Mouse (Mus musculus) heart, postnatal 14 days (tissue): ENCODE data around the gene Rnf207. TPM values are rescaled to one million over a fixed set of nuclear protein-coding genes. Genes with fewer than 3 reads are reported as not detected.

Source experiments
- DNase-seq, 2 experiments: peaks; one replicate each; pipeline ENCODE4 v3.0.0; 2021 to 2022
- intact Hi-C: fragments of 180-260 bp; cut with DNase I; formaldehyde crosslinking; loops from one replicate; pipeline ENCODE4 v1.15.1; 2025
- total RNA-seq, 2 experiments: library from RNA; stranded (reverse); gene quantifications; 2 replicates each; pipeline ENCODE4 v1.2.3; 2021

Gene Rnf207
- total RNA-seq, 2 experiments from 2014 or later: 84.5 to 95.8 TPM

DNA sequence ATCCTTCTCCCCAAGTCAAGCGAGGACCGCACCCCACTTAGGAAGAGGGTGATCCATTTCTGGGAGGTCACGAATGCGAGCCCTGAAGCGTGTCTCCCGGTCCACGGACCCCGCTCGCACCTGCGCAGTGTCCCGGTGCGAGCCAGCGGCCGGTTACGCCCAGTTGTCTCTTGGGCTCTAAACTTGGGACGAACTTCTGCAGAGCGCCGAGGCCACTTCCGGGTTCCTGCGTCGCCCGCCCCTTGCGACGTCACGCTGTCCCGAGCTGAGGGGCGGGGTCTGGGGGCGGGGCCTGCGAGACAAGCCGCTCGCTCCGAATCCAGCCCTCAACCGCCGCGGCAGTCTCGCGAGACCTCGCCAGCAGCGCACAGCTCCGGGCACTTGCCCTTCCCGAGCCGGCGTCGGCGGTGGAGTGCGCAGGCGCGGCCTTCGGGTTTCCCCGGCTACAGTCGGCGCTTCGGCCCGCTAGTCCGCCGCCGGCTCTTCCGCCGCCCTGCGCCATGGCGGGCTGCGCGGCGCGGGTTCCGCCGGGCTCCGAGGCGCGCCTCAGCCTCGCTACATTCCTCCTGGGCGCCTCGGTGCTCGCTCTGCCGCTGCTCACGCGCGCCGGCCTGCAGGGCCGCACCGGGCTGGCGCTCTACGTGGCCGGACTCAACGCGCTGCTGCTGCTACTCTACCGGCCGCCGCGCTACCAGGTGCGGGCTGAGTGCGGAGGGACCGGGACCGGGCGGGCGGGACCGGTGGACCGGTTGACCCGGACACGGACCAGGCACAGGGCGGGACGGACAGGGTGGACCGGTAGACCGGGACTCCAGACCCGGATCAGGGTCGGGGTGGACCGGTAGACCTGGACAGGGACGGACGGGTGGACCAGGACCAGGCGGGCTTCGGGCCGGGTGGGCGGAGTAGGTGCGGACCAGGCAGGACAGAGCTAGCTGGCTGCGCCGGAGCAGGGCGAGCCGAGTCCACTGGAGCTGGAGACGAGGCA lies 21.6 kb downstream of the Rnf207 start, which contains the start of gene Icmt:
Gene Icmt (plus strand): TSS at position 354 of the 988 bp plus-strand sequence.
- DNase-seq: peak; percentile 100
- intact Hi-C loops: no loop called here

DNA sequence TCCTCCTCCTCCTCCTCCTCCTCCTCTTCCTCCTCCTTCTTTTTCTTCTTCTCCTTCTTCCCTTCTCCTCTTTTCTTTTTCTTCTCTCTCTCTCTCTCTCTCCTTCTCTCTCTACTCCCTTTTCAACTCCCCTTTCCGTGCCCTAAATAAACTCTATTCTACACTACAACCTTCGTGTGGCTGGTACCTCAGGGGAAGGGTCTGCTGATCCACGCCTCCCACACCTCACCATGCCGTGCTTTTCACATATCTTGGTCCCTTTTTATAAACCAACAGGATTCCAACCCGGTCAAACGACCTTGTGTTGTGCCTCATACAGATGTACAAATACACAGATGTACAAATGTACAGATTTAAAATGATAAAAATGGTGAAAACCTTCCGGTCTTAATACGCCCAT lies 22.4 kb downstream of the Rnf207 start:
- intact Hi-C loops: no loop called here
- no peak for DNase-seq

DNA sequence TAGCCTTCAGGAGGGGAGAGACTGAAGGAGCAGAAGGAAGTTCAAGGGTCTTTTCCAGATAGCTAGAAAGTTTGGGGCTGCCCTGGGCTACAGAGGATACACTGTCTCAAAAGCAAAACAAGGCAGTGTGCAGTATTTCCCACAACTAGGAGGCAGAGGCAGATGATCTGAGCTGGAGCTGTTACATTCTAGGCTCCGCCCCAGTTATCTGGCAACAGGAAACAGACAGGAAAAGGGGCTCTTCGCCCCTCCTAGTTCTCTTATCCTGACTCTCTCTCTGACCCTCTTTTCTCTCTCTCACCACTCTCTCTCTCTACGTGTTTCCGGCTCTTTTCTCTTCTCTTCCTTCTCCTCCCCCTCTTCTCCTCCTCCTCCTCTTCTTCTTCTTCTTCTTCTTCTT lies 22.9 kb downstream of the Rnf207 start:
- intact Hi-C loops: no loop called here
- DNase-seq: no peak

DNA sequence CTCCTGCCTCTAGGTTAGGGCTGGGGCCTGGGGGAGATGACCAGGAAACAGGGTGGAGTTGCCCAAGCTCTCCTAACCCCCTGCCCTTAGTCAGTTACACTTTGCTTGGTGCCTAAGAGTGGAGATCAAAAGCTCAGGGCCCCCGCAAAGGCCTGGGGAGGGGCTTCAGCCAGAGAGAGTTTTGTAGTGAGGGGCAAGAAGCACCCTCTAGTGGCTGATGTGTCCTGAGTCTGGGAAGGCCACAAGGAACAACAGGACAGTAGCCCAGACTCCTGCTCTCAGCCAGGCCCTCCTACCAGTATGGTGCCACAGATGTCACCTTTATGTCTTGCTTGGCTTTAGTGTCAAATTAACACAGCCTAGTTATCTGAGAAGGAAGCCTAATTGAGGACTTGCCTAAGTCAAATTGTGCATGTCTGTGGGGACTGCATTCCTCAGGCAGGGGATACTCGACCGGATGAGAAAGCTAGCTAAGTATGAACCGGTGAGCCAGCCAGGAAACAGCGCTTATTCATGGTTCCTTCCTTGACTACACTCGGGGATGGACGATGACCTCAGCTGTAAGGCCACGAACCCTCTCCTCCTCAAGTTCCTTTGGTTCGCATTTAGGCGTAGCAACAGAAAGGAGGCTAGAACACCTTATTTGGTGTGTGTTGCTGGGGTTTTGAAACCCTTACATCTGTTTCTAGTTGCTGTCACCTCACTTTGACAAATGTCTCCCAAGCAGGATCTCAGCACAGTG lies 24.4 kb downstream of the Rnf207 start:
- no peak for DNase-seq

DNA sequence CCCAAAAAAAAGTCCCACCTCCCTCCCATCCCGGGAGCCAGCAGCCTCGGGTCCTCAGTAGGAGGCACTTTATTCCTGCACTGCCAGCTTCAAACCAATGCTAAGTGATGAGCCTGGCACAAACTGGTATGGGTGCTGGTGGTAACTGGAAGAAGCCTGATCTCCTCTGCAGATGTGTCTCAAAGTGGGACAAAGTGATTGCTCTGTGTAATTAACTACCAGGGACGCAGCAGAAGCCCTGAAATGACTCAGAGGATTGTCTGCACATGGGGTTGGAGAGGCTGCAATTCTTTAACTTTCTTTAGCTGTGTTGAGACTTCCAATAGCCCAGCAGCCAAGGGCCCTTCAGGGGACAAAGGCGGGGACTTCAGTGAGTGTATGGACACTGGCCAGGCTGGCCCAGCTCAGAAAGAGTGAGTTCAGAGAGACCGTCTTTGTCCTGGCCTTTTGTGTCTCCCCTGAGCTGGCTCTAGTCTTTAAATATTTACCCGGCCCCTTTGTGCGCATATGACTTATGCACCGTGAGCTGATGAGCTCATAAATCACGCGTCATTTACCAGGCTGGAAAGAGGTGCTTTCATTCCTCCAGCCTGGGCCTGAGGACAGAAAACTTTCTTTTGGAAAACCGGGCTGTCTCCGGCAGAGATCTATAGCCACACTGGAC lies 26.6 kb downstream of the Rnf207 start:
- intact Hi-C loops: no loop called here
- DNase-seq: no peak

More for the DNA sequence above, 24.4 kb downstream of the Rnf207 start:
- intact Hi-C loops: no loop called here

DNA sequence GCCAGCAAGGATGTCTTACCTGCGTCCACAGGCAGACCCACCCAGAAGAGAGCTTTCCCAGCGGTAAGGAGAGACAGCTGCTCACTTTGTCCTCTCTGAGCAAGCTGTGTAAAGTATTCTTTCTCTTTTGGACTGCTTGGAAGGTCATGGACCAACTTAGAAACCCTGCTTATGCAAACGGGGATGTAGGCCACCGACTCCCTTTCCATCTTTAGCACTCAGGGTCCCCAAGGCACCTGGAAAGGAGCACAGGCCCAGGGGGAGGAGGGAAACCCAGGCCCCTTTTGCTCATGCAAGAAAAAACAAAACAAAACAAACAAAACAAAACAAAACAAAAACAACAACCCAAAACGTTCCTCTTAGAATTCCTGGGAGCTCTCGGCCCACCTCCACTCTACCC lies 27.2 kb downstream of the Rnf207 start, which contains the start of gene Hes3:
Gene Hes3 (minus strand): TSS at position 101 of the 400 bp plus-strand sequence.
- intact Hi-C loops: no loop called here
- DNase-seq: no peak

DNA sequence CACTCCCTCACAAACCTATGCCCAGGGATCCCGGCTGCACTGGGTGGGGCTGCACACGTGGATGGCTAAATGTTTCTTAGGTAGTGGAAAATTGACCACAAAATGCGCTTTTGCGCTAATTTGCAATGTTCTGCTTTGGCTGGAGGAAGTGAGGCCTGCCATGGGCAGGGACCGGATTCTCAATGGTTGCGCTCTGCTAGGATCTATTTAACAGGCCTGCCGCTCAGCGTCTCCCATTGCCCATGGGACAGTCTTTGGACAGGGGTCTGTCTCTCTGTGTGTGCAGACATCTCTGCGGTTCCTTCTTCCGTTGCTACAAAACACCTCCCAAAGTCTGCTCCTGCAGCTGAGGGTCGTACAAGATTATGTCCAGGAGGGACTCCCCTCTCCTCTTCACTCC lies 27.8 kb downstream of the Rnf207 start:
- intact Hi-C loops: no loop called here
- DNase-seq: no peak

DNA sequence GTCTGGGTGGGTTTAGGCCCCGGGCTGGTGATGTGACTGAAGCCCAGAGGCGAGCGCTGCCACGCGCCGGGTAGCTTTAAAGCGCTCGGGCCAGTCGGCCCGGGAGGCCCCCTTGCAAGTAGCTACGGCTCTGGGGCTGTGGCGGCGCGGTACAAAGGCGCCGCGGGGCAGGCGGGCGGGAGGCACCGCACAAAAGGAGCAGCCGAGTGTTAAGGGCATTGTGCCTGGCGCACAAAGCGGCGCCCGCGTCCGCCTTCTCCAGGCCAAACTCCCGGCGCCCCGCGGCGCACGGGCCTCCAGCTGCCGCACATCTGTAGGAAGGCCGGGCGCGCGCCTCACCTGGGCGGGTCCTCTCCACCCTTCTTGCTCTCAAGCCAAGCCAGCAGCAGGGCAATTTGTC lies 28.4 kb downstream of the Rnf207 start:
- DNase-seq: no peak
- intact Hi-C loops: no loop called here

DNA sequence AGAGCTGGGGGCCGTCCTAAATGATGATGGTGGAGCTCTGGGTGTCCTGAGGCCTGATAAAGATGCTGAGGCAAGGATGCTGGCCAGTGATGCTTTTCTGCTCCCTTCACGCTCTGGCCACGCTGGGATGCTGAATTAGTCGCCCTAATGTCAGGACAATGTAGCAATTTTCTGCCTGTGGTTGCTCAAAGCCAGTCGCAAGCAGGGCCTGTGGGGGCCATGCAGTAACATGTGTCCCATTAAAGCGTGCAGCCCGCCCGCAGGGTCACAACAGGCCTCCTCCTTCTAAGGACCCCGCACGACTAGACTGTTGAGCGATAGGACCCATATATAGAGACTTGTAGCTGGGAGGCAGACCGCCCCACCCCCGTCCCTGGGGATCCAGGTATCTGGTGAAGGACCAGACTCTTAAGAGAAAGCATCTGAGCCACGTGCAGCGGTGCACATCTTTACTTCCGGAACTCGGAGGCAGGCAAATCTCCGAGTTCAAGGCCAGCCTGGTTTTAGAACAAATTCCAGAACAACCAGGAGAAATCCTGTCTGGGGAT lies 30.3 kb downstream of the Rnf207 start:
- DNase-seq: no peak
- intact Hi-C loops: loop anchor here (10.0 kb wide), 1 partner anchor 304 kb away; the partner anchor contains the start of gene Thap3

DNA sequence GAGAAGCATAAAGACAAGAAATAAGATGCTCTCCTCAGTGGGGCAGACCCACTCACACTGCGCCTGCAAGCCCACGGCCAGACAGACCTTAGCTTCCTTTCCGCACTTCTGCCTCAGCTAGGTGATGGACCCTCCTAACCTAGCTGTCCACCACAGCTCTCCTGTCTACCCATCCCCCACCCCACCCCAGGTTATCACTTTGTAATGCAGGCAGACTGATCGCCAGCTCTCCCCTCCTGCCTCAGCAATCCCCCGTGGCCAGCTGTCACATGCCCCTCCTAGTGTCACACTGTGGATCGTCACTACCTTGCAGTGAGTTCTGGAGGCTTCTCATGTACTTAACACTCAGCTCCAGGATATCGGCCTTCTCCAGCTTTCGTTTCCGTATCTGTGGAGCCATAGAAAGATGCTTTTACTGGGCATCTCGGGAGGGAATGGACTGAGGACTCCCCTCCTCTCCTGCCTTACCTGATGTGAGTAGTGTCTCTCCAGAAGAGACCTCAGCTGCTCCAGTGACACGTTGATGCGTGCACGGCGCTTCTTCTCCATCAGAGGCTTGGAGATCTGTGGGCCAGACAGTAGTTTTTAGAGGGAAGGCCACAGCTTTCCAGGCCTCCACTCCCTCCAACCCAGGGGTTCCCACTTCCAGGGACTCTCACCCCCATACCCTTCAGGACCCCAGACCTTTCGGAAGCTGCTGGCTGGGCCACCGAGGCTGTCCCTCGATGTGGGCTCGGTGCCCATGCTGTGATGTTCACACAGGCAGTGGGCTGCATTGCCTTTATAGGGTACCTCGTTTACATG lies 31.3 kb downstream of the Rnf207 start:
- DNase-seq: no peak
- intact Hi-C loops: loop anchor here (10.0 kb wide), 1 partner anchor 303 kb away; the partner anchor contains the start of gene Thap3

DNA sequence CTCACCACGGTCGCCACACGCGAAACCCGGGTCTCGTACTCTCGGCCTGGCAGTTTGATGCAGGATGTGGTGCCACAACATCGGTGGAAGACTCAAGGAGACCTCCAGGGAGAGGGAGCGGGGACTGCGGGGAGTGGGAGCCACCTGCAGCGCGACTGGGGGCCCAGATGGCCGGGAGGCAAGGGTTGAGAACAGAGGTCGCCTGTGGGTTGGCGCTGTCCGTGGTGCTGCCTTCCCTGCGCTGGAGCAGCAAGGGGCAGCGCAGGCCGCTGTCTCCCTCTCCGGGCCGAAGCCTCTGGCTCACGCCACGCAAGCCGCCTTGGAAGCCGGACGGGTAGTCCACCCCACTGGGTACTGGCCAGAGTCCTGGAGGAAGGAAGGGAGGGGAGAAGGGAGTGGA lies 31.9 kb downstream of the Rnf207 start:
- peak; percentile 84 to 88 for DNase-seq
- intact Hi-C loops: loop anchor here (10.0 kb wide), 1 partner anchor 302 kb away; the partner anchor contains the start of gene Thap3

DNA sequence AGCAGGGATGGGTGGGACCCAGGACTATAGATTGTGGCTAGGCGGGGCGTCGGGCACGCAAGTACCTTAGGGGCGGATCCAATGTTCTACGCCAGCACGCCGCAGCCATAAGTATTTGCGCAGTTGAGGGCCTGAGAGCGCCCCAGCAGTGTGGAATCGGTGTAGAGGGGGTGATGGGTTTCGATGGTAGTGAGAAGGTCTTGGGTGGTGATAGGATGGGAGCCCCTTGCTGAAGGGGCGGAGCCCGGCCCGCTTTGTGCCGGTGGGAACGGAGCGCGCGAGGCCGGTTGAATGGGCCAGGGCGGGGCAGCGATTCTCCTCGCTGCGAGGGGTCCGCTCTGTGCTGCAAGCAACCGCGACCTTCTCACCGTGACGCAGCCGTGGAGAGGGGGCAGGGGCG lies 32.6 kb downstream of the Rnf207 start:
- intact Hi-C loops: loop anchor here (10.0 kb wide), 1 partner anchor 301 kb away; the partner anchor contains the start of gene Thap3
- DNase-seq: no peak

DNA sequence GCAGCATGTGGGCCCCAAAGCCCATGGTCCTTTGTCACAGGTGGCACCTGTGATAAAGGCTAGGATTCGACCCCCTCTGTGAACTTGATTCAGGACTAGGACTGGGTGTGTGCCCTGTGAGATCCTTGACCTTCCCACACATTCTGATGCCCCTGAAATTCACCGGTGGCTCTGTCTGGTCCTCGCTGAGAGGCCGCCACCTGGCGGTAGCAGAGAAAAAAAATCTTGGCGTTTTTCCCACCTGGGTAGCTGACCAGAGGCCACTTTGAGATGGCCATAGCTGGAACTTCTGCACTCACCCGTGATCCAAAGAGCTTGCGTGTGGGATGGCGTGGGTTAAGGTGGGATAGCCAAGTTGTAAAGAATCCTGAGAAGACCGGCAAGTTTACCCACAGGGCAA lies 33.3 kb downstream of the Rnf207 start:
- intact Hi-C loops: loop anchor here (1.0 to 10.0 kb wide), 3 partner anchors 71 to 301 kb away; partner anchors contain the start of gene Thap3
- DNase-seq: peak; percentile 73 to 78

DNA sequence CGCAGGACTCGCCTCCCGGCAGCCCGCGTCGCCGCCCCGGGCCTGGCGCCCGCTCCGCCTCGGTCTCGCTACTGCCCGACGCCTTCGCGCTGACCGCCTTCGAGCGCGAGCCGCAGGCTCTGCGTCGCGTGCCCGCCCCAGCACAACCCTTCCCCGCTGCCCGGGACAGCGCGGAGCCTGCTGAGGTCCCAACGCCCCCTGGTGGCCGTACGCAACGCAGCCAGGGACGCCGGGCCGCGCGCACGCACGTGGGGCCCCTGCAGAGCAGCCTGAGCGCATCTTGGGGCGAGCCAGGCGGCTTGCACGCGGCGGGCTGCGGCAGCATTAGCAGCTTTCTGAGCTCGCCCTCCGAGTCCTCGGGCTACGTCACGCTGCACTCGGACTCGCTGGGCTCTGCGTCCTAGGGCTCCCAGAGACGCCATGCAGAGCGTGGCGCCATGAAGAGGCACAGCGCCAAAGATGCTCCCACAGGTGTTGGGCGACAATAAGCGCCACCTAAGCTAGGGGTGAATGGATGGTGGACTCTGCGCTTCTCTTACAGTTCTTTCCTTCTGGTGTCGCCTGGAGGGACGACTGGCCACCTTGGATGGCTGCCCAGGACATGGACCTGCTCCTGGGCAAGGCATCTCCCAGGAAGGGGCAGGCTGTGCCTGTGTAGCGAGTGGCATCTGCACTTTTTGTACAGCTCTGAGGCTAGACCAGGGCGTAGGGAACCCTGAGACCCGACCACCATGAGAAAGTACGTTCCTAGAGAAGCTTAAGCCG lies 35.4 kb downstream of the Rnf207 start:
- intact Hi-C loops: loop anchor here (10.0 kb wide), 1 partner anchor 299 kb away; the partner anchor contains the start of gene Thap3
- DNase-seq: peak; percentile 89 to 92

DNA sequence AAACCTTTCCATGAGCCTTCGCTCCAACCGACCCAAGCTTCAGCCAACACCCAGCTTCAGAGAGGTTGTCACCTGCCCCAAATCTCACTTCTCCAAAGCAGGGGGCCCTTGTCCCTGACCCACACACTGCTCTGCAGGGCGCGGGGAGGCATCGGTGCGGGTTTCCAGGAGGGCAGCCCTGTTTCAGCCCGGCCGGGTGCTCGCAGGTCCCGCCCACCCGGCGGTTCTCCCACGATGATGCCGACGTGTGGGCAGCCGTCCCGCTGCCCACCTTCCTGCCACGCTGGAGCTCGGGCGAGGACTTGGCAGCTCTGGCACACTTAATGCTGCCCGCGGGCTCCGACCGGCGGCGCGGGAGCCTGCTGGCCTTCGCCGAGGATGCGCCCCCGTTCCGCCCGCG lies 36.1 kb downstream of the Rnf207 start:
- intact Hi-C loops: loop anchor here (10.0 kb wide), 1 partner anchor 298 kb away; the partner anchor contains the start of gene Thap3
- DNase-seq: no peak

DNA sequence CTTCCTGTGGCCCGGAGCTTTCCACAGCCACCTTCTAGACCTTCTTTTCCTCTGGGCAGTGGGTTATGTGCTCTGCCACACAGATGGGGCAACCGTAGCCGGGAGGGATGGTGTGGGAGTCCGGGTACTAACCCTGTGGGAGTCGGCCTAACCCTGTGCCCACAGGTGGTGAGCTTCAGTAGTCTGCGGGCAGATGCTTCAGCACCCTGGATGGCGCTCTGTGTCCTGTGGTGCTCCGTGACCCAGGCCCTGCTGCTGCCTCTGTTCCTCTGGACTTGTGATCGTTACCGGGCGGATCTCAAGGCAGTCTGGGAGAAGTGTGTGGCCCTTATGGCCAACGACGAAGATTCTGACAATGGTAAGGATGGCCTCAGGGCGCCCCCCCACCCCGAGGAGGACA lies 37.2 kb downstream of the Rnf207 start:
- no peak for DNase-seq
- intact Hi-C loops: loop anchor here (10.0 kb wide), 1 partner anchor 297 kb away; the partner anchor contains the start of gene Thap3

DNA sequence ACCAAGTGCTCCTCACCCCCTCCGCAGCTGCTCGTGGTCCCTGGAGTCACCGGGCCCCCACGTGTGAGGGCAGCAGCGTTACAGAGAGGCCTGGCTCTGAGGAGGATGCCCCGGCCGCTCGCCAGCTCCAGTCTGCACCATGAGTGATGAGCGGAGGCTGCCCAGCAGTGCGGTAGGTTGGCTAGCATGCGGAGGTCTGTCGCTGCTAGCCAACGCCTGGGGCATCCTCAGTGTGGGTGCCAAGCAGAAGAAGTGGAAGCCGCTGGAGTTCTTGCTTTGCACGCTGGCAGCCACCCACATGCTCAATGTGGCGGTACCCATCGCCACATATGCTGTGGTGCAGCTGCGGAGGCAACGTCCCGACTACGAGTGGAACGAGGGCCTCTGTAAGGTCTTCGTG lies 39.8 kb downstream of the Rnf207 start:
- DNase-seq: no peak
- intact Hi-C loops: no loop called here

DNA sequence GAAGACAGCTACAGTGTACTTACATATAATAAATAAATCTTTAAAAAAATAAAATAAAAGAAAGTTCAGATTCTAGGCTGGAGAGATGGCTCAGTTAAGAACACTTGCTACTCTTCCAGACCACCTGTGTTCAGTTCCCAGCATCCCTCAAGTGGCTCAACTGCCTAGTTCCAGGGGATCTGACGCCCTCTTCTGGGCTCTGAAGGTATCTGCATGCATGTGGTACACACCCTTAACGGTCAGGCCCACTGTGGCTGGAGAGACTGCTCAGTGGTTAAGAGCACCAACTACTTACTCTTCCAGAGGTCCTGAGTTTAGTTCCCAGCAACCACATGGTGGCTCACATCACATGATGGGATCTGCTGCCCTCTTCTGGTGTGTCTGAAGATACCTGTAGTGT lies 40.9 kb downstream of the Rnf207 start:
- intact Hi-C loops: no loop called here
- DNase-seq: no peak
